Mouse (Mus musculus): ENCODE measurements around the gene Gm525. TPM values are rescaled to one million over a fixed set of nuclear protein-coding genes. Genes with fewer than 3 reads are reported as not detected.

Gene Gm525
- total and polyA plus RNA-seq, 3 experiments, result 0.34 TPM; not detected in 2

- no peak overlapping the region for H3K4me3 ChIP-seq (replicated peaks in 1 of 3; ENCODE audit: low read depth in 2 of 3, low read length in 2 of 3, poor library complexity in 1 of 3)
- no peak overlapping the region for H3K4me2 ChIP-seq (ENCODE audit: insufficient read depth, low read depth, poor library complexity, severe bottlenecking)
- no peaks in the 10 kb centered on the region for H3K27me3 ChIP-seq (replicated peaks)
- dilution Hi-C loops (cut with MboI; ENCODE audit: extremely low pct_ligation_motif_present, extremely low pct_unique_long_range_greater_than_20kb, low sequenced_read_pairs) (no loop called here), in situ Hi-C loops (cut with MboI; ENCODE audit: low pct_ligation_motif_present, low pct_unique_long_range_greater_than_20kb, low sequenced_read_pairs) (no loop called here)
- no peaks in the 10 kb centered on the region for H3K79me2 ChIP-seq (replicated peaks; ENCODE audit: control insufficient read depth, extremely low read depth, insufficient read depth, poor library complexity, severe bottlenecking)
- H3K4me1 ChIP-seq (ENCODE audit: control insufficient read depth in 1 of 2, insufficient read depth in 2 of 2), result peaks cover 0 to 27% of the 10 kb centered on the region in 2 experiments; a peak in 2 of 4 replicates
- H3K36me3 ChIP-seq (replicated peaks in 1 of 2; ENCODE audit: control insufficient read depth in 1 of 2, insufficient read depth in 1 of 2, low read length in 1 of 2), result no peaks in the 10 kb centered on the region
- TF ChIP-seq ZMIZ1 (IDR thresholded peaks at IDR 0.05; ENCODE audit: low read depth, low read length), result no peak
- TF ChIP-seq ZC3H11A (IDR thresholded peaks at IDR 0.05; ENCODE audit: low read depth, low read length), result no peak
- TF ChIP-seq CHD2 (IDR thresholded peaks at IDR 0.05; ENCODE audit: low read length), result no peak
- TF ChIP-seq CHD1 (IDR thresholded peaks at IDR 0.05; ENCODE audit: low read depth, low read length), result no peak
- TF ChIP-seq ELF1 (IDR thresholded peaks at IDR 0.05; ENCODE audit: low read depth, low read length), result no peak
- no peak overlapping the region for H3K27ac ChIP-seq (ENCODE audit: insufficient read depth, low read depth)
- H3K9me3 ChIP-seq (replicated peaks; ENCODE audit: low read length), result peaks cover 3% of the 10 kb centered on the region
- no peak for DNase-seq (ENCODE audit: extremely low read depth)
- no peak overlapping the region for H3K9ac ChIP-seq (ENCODE audit: insufficient read depth, low read depth)
Measured at GRCm38 (mm10) chr11:89066126-89066525, 7.5 kb upstream of the Gm525 start.

GRCm38 (mm10) chr11:89066750-89067149 lies 6.9 kb upstream of the Gm525 start, which contains the start of gene Dgke:
Gene Dgke, minus strand, starts transcription at chr11:89066850.
- peaks cover 0 to 27% of the 10 kb centered on the region in 2 experiments; a peak in 2 of 4 replicates for H3K4me1 ChIP-seq (ENCODE audit: control insufficient read depth in 1 of 2, insufficient read depth in 2 of 2)
- dilution Hi-C loops (cut with MboI; ENCODE audit: extremely low pct_ligation_motif_present, extremely low pct_unique_long_range_greater_than_20kb, low sequenced_read_pairs), result no loop called here
- no peaks in the 10 kb centered on the region for H3K27me3 ChIP-seq (replicated peaks)

DNA sequence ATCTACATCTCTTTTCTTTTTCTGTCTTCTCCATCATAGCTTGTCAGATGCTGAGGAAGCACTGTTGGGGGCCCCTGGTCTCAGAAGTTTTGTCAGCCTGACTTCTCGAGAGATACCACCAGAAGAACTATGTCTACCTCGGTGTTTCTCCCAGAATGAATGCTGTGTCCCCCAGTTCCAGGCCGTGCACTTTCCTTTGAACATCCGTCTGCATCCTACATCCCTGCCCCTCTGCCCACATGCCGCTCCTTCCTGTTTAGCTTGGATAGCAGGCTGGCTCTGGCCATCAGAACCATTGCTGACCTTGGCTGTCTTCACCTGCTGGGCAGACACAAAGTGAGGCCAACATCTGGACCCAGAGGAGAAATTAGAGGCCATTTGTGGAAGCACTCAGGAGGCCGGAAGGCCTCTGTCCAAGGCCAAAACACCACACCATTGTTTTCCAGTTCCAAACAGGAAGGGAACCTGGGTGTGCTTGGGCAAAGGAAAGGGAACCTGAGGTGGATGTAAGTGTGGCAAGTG lies 6.3 kb upstream of the Gm525 start:
- no peak for TF ChIP-seq UBTF (IDR thresholded peaks at IDR 0.05; ENCODE audit: low read depth, low read length)
- no peak for TF ChIP-seq SIN3A (IDR thresholded peaks at IDR 0.05; ENCODE audit: low read length)
- no peak for TF ChIP-seq RAD21 (IDR thresholded peaks at IDR 0.05; ENCODE audit: low read depth, low read length)
- no peak for TF ChIP-seq USF1 (IDR thresholded peaks at IDR 0.05; ENCODE audit: low read depth, low read length)
- TF ChIP-seq MAZ (IDR thresholded peaks at IDR 0.05; ENCODE audit: low read depth, low read length), result no peak
- TF ChIP-seq KAT2A (IDR thresholded peaks at IDR 0.05; ENCODE audit: insufficient replicate concordance, low read length), result no peak
- TF ChIP-seq ETS1 (conservative IDR thresholded peaks at IDR 0.05; ENCODE audit: low read depth, low read length), result no peak
- TF ChIP-seq ELF1 (IDR thresholded peaks at IDR 0.05; ENCODE audit: low read depth, low read length), result no peak
- no peak for TF ChIP-seq E2F4 (IDR thresholded peaks at IDR 0.05; ENCODE audit: insufficient replicate concordance, low read depth, low read length)
- no peak for TF ChIP-seq IRF4 (IDR thresholded peaks at IDR 0.05; ENCODE audit: low read depth, low read length)
- no peak for TF ChIP-seq NELFE (IDR thresholded peaks at IDR 0.05; ENCODE audit: low read depth, low read length)
- no peak for TF ChIP-seq CHD2 (IDR thresholded peaks at IDR 0.05; ENCODE audit: low read length)
- TF ChIP-seq MXI1 (IDR thresholded peaks at IDR 0.05; ENCODE audit: low read depth, low read length), result no peak
- TF ChIP-seq NRF1 (IDR thresholded peaks at IDR 0.05; ENCODE audit: low read depth, low read length), result no peak
- no peak for DNase-seq (ENCODE audit: extremely low read depth)
- Histone ChIP-seq H3K9me3 (replicated peaks; ENCODE audit: low read length) (peaks cover 3% of the 10 kb centered on the region), H3K9ac (ENCODE audit: insufficient read depth, low read depth) (no peak overlapping the region), H3K4me3 (replicated peaks in 1 of 3; ENCODE audit: low read depth in 2 of 3, low read length in 2 of 3, poor library complexity in 1 of 3) (no peak overlapping the region), H3K4me2 (ENCODE audit: insufficient read depth, low read depth, poor library complexity, severe bottlenecking) (no peak overlapping the region), H3K27ac (ENCODE audit: insufficient read depth, low read depth) (no peak overlapping the region), H3K36me3 (replicated peaks in 1 of 2; ENCODE audit: control insufficient read depth in 1 of 2, insufficient read depth in 1 of 2, low read length in 1 of 2) (no peaks in the 10 kb centered on the region), H3K4me1 (ENCODE audit: control insufficient read depth in 1 of 2, insufficient read depth in 2 of 2) (peaks cover 0 to 29% of the 10 kb centered on the region in 2 experiments; a peak in 2 of 4 replicates), H3K79me2 (replicated peaks; ENCODE audit: control insufficient read depth, extremely low read depth, insufficient read depth, poor library complexity, severe bottlenecking) (no peaks in the 10 kb centered on the region), H3K27me3 (replicated peaks) (no peaks in the 10 kb centered on the region)
- in situ Hi-C loops (cut with MboI; ENCODE audit: low pct_ligation_motif_present, low pct_unique_long_range_greater_than_20kb, low sequenced_read_pairs), result no loop called here
- dilution Hi-C loops (cut with MboI; ENCODE audit: extremely low pct_ligation_motif_present, extremely low pct_unique_long_range_greater_than_20kb, low sequenced_read_pairs), result no loop called here

More at GRCm38 (mm10) chr11:89066750-89067149, 6.9 kb upstream of the Gm525 start, which contains the start of gene Dgke:
- Histone ChIP-seq H3K79me2 (replicated peaks; ENCODE audit: control insufficient read depth, extremely low read depth, insufficient read depth, poor library complexity, severe bottlenecking) (no peaks in the 10 kb centered on the region), H3K4me3 (replicated peaks in 1 of 3; ENCODE audit: low read depth in 2 of 3, low read length in 2 of 3, poor library complexity in 1 of 3) (no peak within 1 kb of the TSS), H3K27ac (ENCODE audit: insufficient read depth, low read depth) (no peak within 1 kb of the TSS), H3K4me2 (ENCODE audit: insufficient read depth, low read depth, poor library complexity, severe bottlenecking) (no peak within 1 kb of the TSS), H3K36me3 (replicated peaks in 1 of 2; ENCODE audit: control insufficient read depth in 1 of 2, insufficient read depth in 1 of 2, low read length in 1 of 2) (no peaks in the 10 kb centered on the region), H3K9ac (ENCODE audit: insufficient read depth, low read depth) (no peak within 1 kb of the TSS), H3K9me3 (replicated peaks; ENCODE audit: low read length) (peaks cover 3% of the 10 kb centered on the region)
- TF ChIP-seq MYC (IDR thresholded peaks at IDR 0.05; ENCODE audit: low read depth, low read length), result no peak
- TF ChIP-seq CTCF (conservative IDR thresholded peaks at IDR 0.05 in 1 of 2, IDR thresholded peaks at IDR 0.05 in 1 of 2; ENCODE audit: low read depth in 2 of 2, low read length in 2 of 2), result no peak
- TF ChIP-seq MAFK (IDR thresholded peaks at IDR 0.05; ENCODE audit: insufficient replicate concordance, low read length), result no peak
- TF ChIP-seq ELF1 (IDR thresholded peaks at IDR 0.05; ENCODE audit: low read depth, low read length), result no peak
- no peak for TF ChIP-seq IRF4 (IDR thresholded peaks at IDR 0.05; ENCODE audit: low read depth, low read length)
- no peak for TF ChIP-seq EP300 (IDR thresholded peaks at IDR 0.05; ENCODE audit: low read length)
- no peak for TF ChIP-seq ETS1 (conservative IDR thresholded peaks at IDR 0.05; ENCODE audit: low read depth, low read length)
- no peak for TF ChIP-seq ZC3H11A (IDR thresholded peaks at IDR 0.05; ENCODE audit: low read depth, low read length)
- no peak for TF ChIP-seq KAT2A (IDR thresholded peaks at IDR 0.05; ENCODE audit: insufficient replicate concordance, low read length)
- no peak for TF ChIP-seq USF2 (conservative IDR thresholded peaks at IDR 0.05; ENCODE audit: low read depth, low read length)
- TF ChIP-seq MAX (IDR thresholded peaks at IDR 0.05; ENCODE audit: low read length), result no peak
- no peak for TF ChIP-seq HCFC1 (IDR thresholded peaks at IDR 0.05; ENCODE audit: low read depth, low read length)
- no peak for TF ChIP-seq ZMIZ1 (IDR thresholded peaks at IDR 0.05; ENCODE audit: low read depth, low read length)
- no peak for TF ChIP-seq MXI1 (IDR thresholded peaks at IDR 0.05; ENCODE audit: low read depth, low read length)
- TF ChIP-seq POLR2AphosphoS2 (IDR thresholded peaks at IDR 0.05; ENCODE audit: low read depth, low read length), result no peak
- no peak for TF ChIP-seq CHD1 (IDR thresholded peaks at IDR 0.05; ENCODE audit: low read depth, low read length)
- TF ChIP-seq NELFE (IDR thresholded peaks at IDR 0.05; ENCODE audit: low read depth, low read length), result no peak
- no peak for TF ChIP-seq ZKSCAN1 (IDR thresholded peaks at IDR 0.05; ENCODE audit: borderline replicate concordance, low read depth, low read length)
- in situ Hi-C loops (cut with MboI; ENCODE audit: low pct_ligation_motif_present, low pct_unique_long_range_greater_than_20kb, low sequenced_read_pairs), result no loop called here
- no peak for DNase-seq (ENCODE audit: extremely low read depth)

Data from CH12.LX (cell line).